Mouse (Mus musculus) heart, embryonic 15.5 days (tissue): ENCODE results near the gene Ccdc40. TPM values are rescaled to one million over a fixed set of nuclear protein-coding genes. Genes with fewer than 3 reads are reported as not detected.

Experiments used
- ATAC-seq: fragments of 200-750 bp; cut with Nextera tagmentation; replicated peaks from 2 replicates; pipeline ENCODE4 v1.8.0; 2017; ENCODE audit warnings: low read depth, moderate TSS enrichment; ENCODE audit not compliant: insufficient number of reproducible peaks, insufficient read depth, low FRiP score
- H3K27ac ChIP-seq: fragments of 300-500 bp; sonication (generic); 2 replicates; pipeline ENCODE4 v1.5.1; 2015; ENCODE audit warnings: mild to moderate bottlenecking, inconsistent platforms
- H3K27me3 ChIP-seq: fragments of 300-500 bp; sonication (generic); 2 replicates; pipeline ENCODE4 v1.6.1; 2015; ENCODE audit warnings: inconsistent platforms
- H3K36me3 ChIP-seq: fragments of 300-500 bp; sonication (generic); 2 replicates; pipeline ENCODE4 v1.6.1; 2015; ENCODE audit warnings: mild to moderate bottlenecking, inconsistent platforms
- H3K4me1 ChIP-seq: fragments of 300-500 bp; sonication (generic); replicated peaks from 2 replicates; pipeline ENCODE4 v1.6.1; 2015; ENCODE audit warnings: inconsistent platforms
- H3K4me2 ChIP-seq: fragments of 300-500 bp; sonication (generic); 2 replicates; pipeline ENCODE4 v1.6.1; 2015; ENCODE audit warnings: inconsistent platforms, mild to moderate bottlenecking, moderate library complexity
- H3K4me3 ChIP-seq: fragments of 300-500 bp; sonication (generic); 2 replicates; pipeline ENCODE4 v1.5.1; 2015; ENCODE audit warnings: mild to moderate bottlenecking, inconsistent platforms
- H3K9ac ChIP-seq: fragments of 300-500 bp; sonication (generic); 2 replicates; pipeline ENCODE4 v1.6.1; 2015; ENCODE audit warnings: mild to moderate bottlenecking, inconsistent platforms
- H3K9me3 ChIP-seq: fragments of 300-500 bp; sonication (generic); replicated peaks from 2 replicates; pipeline ENCODE4 v1.6.1; 2016; ENCODE audit warnings: inconsistent platforms
- WGBS: fragments of 180-500 bp; shearing (Covaris S2); methylation state at CpG from one replicate; pipeline ENCODE4 v1.1.7; 2015; ENCODE audit warnings: mixed read lengths; 5-methylcytosine and 5-hydroxymethylcytosine counted together
- polyA plus RNA-seq: library from polyadenylated mRNA; unstranded; fragments of >200 nt; fragmentation: Nextera tagmentation; extraction: Ambion mirVana; gene quantifications from 2 replicates; pipeline ENCODE4 v1.2.1, GENCODE M21; 2015

The Ccdc40 gene
- polyA plus RNA-seq, 1 experiment from 2014 or later, result 1.3 TPM

- Histone ChIP-seq H3K36me3 (no peaks in the 10 kb centered on the region), H3K9me3 (no peaks in the 10 kb centered on the region), H3K4me2 (no peak overlapping the region), H3K4me1 (peaks cover 50% of the 10 kb centered on the region), H3K27me3 (no peaks in the 10 kb centered on the region), H3K9ac (no peak overlapping the region), H3K27ac (0 out of 2 replicates have a peak overlapping the region, but pooled peaks have one; percentile 11), H3K4me3 (no peak overlapping the region)
- 76% methylated on average over 20 of the region's 20 CpGs for WGBS
- ATAC-seq, result no peak
Measured at GRCm38 (mm10) chr11:119223124-119223890, 5.1 kb upstream of the Ccdc40 start.

DNA sequence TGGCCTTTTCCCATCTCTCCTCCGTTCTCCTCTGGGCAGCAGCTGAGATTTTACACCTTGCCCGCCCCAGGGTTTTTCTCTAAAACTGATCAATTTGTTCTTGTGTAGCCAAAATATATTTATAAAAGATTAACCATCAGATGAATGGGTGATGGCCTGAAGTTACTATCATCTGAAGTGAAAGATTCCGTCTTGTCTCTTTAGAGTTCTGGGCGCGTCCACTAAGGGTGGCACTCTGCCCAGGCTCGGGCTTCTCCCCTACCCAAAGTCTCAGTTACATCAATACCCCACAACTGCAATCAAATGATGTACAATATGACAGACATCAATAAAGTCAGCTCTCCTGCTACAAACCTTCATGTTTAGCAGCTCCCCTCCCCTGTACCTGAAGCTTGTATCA lies 3.4 kb upstream of the Ccdc40 start:
- no peak overlapping the region for H3K27ac ChIP-seq
- 93% methylated on average over 6 of the region's 6 CpGs for WGBS
- no peak overlapping the region for H3K4me3 ChIP-seq
- H3K27me3 ChIP-seq, result peaks cover 4% of the 10 kb centered on the region
- H3K9ac ChIP-seq, result no peak overlapping the region
- peaks cover 49% of the 10 kb centered on the region for H3K4me1 ChIP-seq
- H3K9me3 ChIP-seq, result no peaks in the 10 kb centered on the region
- ATAC-seq, result no peak
- no peak overlapping the region for H3K4me2 ChIP-seq
- no peaks in the 10 kb centered on the region for H3K36me3 ChIP-seq

- ATAC-seq, result no peak
- Histone ChIP-seq H3K4me2 (no peak overlapping the region), H3K27me3 (peaks cover 8% of the 10 kb centered on the region), H3K9ac (no peak overlapping the region), H3K4me3 (no peak overlapping the region), H3K36me3 (no peaks in the 10 kb centered on the region), H3K4me1 (peaks cover 43% of the 10 kb centered on the region), H3K9me3 (no peaks in the 10 kb centered on the region), H3K27ac (no peak overlapping the region)
- 83% methylated on average over 9 of the region's 9 CpGs for whole genome bisulfite sequencing
Measured at GRCm38 (mm10) chr11:119225634-119226033, 2.7 kb upstream of the Ccdc40 start.

GRCm38 (mm10) chr11:119227591-119227990 lies 781 bp upstream of the Ccdc40 start:
- Histone ChIP-seq H3K27ac (peak overlapping the region; percentile 75), H3K27me3 (peaks cover 11% of the 10 kb centered on the region), H3K4me3 (peak overlapping the region; percentile 86), H3K9me3 (no peaks in the 10 kb centered on the region), H3K36me3 (no peaks in the 10 kb centered on the region), H3K9ac (peak overlapping the region; percentile 90), H3K4me1 (peaks cover 40% of the 10 kb centered on the region), H3K4me2 (peak overlapping the region; percentile 99)
- no peak for ATAC-seq
- 2% methylated on average over 12 of the region's 12 CpGs for WGBS

GRCm38 (mm10) chr11:119228846-119229626 lies 664 bp downstream of the Ccdc40 start:
- Histone ChIP-seq H3K9me3 (no peaks in the 10 kb centered on the region), H3K27ac (peak overlapping the region; percentile 75; the same call in 1 of the 2 replicates), H3K4me2 (peak overlapping the region; percentile 99), H3K4me3 (peak overlapping the region; percentile 86), H3K27me3 (peaks cover 11% of the 10 kb centered on the region), H3K4me1 (peaks cover 25% of the 10 kb centered on the region), H3K9ac (peak overlapping the region; percentile 90), H3K36me3 (no peaks in the 10 kb centered on the region)
- 2% methylated on average over 34 of the region's 34 CpGs for WGBS
- peak; percentile 63; the same call in 1 of the 2 replicates for ATAC-seq

- Histone ChIP-seq H3K36me3 (no peaks in the 10 kb centered on the region), H3K4me2 (no peak overlapping the region), H3K4me3 (no peak overlapping the region), H3K27me3 (peaks cover 9% of the 10 kb centered on the region), H3K9me3 (no peaks in the 10 kb centered on the region), H3K9ac (no peak overlapping the region), H3K27ac (no peak overlapping the region), H3K4me1 (peaks cover 13% of the 10 kb centered on the region)
- no peak for ATAC-seq
- WGBS, result 89% methylated on average over 10 of the region's 10 CpGs
Measured at GRCm38 (mm10) chr11:119234770-119235169, 6.4 kb downstream of the Ccdc40 start.

GRCm38 (mm10) chr11:119235596-119235995 lies 7.2 kb downstream of the Ccdc40 start:
- 83% methylated on average over 4 of the region's 4 CpGs for WGBS

DNA sequence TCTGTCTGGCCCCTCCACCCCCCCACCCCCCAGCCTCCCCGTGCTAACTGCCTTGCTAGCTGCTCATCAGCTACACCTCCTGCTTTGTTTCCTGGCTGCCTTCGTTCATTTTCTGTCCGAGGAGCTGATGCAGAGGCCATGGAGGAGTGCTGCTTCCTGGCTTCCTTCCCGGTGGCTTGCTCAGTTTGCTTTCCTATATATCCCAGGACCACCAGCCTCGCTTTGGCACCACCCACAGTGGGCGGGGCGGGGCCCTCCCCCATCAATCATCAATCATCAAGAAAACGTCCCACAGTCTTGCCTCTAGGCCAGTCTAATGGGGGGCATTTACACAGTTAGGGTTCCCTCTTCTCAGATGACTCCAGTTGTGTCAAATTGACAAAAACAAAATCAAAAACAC lies 8.0 kb downstream of the Ccdc40 start:
- H3K9me3 ChIP-seq, result no peaks in the 10 kb centered on the region
- no peak overlapping the region for H3K4me3 ChIP-seq
- ATAC-seq, result no peak
- H3K27ac ChIP-seq, result no peak overlapping the region
- H3K9ac ChIP-seq, result no peak overlapping the region
- H3K4me1 ChIP-seq, result peaks cover 13% of the 10 kb centered on the region
- no peaks in the 10 kb centered on the region for H3K36me3 ChIP-seq
- 0 out of 2 replicates have a peak, but pooled peaks cover 2% of the 10 kb centered on the region for H3K27me3 ChIP-seq
- WGBS, result 29% methylated on average over 8 of the region's 8 CpGs
- no peak overlapping the region for H3K4me2 ChIP-seq

More at GRCm38 (mm10) chr11:119235596-119235995, 7.2 kb downstream of the Ccdc40 start:
- H3K4me1 ChIP-seq, result peaks cover 13% of the 10 kb centered on the region
- H3K27ac ChIP-seq, result no peak overlapping the region
- no peak overlapping the region for H3K4me2 ChIP-seq
- no peaks in the 10 kb centered on the region for H3K36me3 ChIP-seq
- no peaks in the 10 kb centered on the region for H3K9me3 ChIP-seq
- ATAC-seq, result no peak
- 0 out of 2 replicates have a peak, but pooled peaks cover 3% of the 10 kb centered on the region for H3K27me3 ChIP-seq
- no peak overlapping the region for H3K9ac ChIP-seq
- no peak overlapping the region for H3K4me3 ChIP-seq

- H3K9me3 ChIP-seq, result no peaks in the 10 kb centered on the region
- H3K9ac ChIP-seq, result no peak overlapping the region
- WGBS, result 58% methylated on average over 3 of the region's 3 CpGs
- no peak overlapping the region for H3K4me3 ChIP-seq
- no peaks in the 10 kb centered on the region for H3K36me3 ChIP-seq
- no peaks in the 10 kb centered on the region for H3K27me3 ChIP-seq
- H3K4me2 ChIP-seq, result no peak overlapping the region
- H3K27ac ChIP-seq, result no peak overlapping the region
- no peak for ATAC-seq
- H3K4me1 ChIP-seq, result peaks cover 13% of the 10 kb centered on the region
Measured at GRCm38 (mm10) chr11:119237007-119237406, 8.6 kb downstream of the Ccdc40 start.

- no peaks in the 10 kb centered on the region for H3K36me3 ChIP-seq
- H3K9ac ChIP-seq, result peak overlapping the region; percentile 59
- peak; percentile 54; the same call in 1 of the 2 replicates for ATAC-seq
- H3K4me2 ChIP-seq, result peak overlapping the region; percentile 77
- H3K4me1 ChIP-seq, result peaks cover 13% of the 10 kb centered on the region
- WGBS, result 23% methylated on average over 20 of the region's 20 CpGs
- H3K27ac ChIP-seq, result no peak overlapping the region
- H3K9me3 ChIP-seq, result no peaks in the 10 kb centered on the region
- peak overlapping the region; percentile 42 for H3K4me3 ChIP-seq
- H3K27me3 ChIP-seq, result no peaks in the 10 kb centered on the region
Measured at GRCm38 (mm10) chr11:119237568-119238304, 9.4 kb downstream of the Ccdc40 start.

DNA sequence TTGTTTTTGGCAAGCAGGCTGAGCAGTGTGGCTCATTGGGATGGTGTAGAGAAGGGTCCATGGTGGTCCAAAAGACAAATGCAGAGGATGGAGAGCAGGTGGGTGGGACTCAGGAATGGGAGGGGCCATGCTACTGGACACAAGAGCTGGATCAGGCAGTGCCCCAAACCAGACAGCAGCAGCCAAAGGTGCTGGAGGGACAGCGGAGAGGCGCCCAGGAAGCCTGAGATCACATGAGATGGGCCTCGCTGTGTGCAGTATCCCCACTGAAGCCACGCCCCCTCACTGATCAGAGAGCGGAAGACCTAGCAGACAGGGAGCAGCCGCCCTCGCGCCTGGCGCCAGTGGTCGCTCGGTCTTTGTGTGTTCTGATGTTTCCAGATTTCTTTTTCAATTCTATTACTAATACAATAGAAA lies 9.9 kb downstream of the Ccdc40 start:
- peaks cover 13% of the 10 kb centered on the region for H3K4me1 ChIP-seq
- H3K9me3 ChIP-seq, result no peaks in the 10 kb centered on the region
- H3K27me3 ChIP-seq, result no peaks in the 10 kb centered on the region
- H3K36me3 ChIP-seq, result no peaks in the 10 kb centered on the region
- peak overlapping the region; percentile 42 for H3K4me3 ChIP-seq
- no peak overlapping the region; the same call in 1 of the 2 replicates for H3K27ac ChIP-seq
- ATAC-seq, result peak; percentile 66
- peak overlapping the region; percentile 77 for H3K4me2 ChIP-seq
- H3K9ac ChIP-seq, result peak overlapping the region; percentile 59; the same call in 1 of the 2 replicates
- WGBS, result 4% methylated on average over 11 of the region's 11 CpGs
